Mouse (Mus musculus): ENCODE results near the gene Hcls1.

- TF ChIP-seq CTCF (IDR thresholded peaks at IDR 0.05; ENCODE audit: extremely low read depth, insufficient read depth, low read length), result no peak
- TF ChIP-seq POLR2A (IDR thresholded peaks at IDR 0.05; ENCODE audit: extremely low read depth, insufficient read depth, low read length), result no peak
These were observed 38.1 kb upstream of the Hcls1 start for GRCm38 (mm10) chr16:36896712-36897111.
